Mouse (Mus musculus) left cerebral cortex, adult 8-10 months (tissue): ENCODE data around the gene Acad8. TPM values are rescaled to one million over a fixed set of nuclear protein-coding genes. Genes with fewer than 3 reads are reported as not detected.

Experiments used
- DNase-seq, 2 experiments: peaks; one replicate each; pipeline ENCODE4 v3.0.0; 2022; ENCODE audit warnings: low spot score in 2 of 2
- total RNA-seq, 4 experiments: library from RNA; stranded (reverse); gene quantifications; 2 replicates each; pipeline ENCODE4 v1.2.4; 2022

The Acad8 gene
- total RNA-seq = 10 to 100 TPM; 27.7 to 39.5 (median 38.0) TPM

DNA sequence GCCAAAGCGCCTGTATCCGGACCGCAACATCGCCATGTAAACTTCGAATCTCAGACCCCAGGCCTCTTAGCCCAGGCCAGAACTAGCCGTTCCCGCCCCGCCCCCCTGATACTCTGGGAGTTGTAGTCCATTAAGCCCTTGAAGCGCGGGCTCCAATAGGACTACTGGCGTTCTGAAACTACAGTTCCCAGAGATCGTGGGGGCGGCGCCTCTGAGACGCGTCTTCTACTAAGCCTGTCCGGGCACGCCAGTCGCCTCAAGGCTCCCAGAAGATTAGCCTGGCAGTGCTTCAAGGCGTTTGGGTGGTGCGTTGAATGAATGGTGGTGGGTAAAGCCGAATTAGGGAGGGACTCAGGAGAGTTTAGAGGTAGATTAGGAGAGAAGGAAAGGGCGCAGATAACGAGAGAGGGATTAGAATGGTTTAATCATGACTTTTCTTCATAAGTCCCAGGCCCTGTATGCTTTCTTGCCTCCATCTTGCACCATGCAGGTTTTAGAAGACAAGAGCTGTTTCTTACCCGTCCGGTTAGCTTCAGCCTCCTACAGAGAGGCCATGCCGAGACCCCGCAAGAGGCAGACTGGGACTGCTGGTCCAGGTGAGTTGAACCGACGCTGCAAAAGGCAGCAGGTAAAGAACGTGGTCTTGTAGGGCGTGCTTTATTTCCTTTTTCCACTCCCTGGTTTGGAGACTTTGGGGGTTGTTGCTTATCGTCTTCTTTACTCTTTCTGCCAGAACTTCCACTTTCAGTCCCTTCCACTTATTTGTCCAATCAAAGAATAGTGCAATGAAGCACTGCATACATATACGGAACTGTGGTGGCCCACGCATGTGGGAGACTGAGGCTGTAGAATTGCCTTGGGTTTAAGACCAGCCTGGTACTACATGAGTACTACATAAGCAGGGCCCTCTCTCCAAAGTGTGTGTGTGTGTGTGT is at the start of gene Acad8, which contains the start of gene Thyn1:
Gene Acad8 (minus strand): TSS at position 106 of the 935 bp plus-strand sequence.
Gene Thyn1 (plus strand): TSS at position 250 of the 935 bp plus-strand sequence.
- peak; percentile 84 to 96 for DNase-seq

- no peak for DNase-seq
Observed at GRCm38 (mm10) chr9:27043892-27044291, 44.5 kb upstream of the Acad8 start.

DNA sequence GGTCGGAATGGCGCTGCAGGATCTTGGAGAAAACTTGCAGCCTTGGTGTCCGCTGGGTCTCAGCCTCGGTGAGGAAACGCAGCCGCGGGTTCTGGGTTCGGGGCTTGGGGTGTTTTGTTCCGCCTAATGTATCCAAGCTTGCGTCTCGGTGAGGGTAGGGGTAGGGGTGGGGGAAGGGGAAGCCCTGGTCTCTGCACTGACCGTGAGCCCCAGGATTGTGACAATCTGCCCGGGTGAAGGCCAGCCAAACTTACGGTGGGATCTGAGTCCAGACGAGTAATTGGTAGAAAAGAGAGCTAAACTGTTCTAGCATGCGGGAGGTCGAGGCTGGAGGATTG is 31.4 kb upstream of the Acad8 start:
- no peak for DNase-seq

DNA sequence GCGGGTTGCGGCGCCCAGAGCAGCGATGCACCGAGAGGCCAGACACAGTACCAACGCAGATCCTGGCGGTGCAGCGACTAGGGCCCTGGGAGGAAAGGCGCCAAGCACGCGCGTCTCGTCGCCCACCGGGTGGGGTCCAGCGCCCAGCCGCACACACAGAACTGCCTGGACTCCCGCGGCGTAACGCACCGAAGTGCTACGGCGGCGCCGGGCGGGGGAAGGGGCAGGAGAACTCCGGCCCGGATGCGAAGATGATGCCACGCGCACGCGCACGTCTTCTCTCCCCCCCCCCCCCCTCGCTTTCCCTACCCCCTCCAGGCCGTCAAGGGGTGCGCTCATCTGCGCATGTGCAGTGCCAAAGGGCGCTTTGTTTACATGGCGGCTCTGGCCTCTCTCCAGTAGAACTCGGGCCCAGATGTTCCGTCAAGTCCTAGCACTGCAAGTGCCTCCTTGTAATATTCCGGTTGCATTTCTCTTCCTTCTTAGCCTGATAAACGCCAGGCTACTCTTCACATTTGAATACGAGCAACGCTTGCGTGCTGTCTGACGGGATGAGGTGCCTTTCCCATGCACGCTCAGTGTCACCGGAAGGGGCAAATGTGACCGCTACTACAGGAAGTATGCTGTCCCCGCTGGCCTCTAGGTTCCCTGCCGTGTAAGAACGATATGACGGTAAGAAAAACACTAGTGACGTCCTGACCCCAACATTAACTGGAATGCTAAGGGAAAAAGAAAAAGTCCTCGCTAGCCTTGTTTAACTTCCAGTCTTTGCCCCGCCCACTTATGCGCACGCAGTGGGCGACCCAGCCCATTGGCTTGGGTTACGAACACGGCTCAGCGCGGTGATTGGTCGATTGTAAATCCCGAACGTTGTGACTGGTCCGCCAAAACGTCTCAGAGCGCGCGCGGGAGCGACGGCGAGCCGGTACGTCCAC is 30.7 kb upstream of the Acad8 start, which contains the start of the genes Vps26b and Ncapd3:
Gene Vps26b (minus strand): TSS at position 238 of the 935 bp plus-strand sequence.
Gene Ncapd3 (plus strand): TSS at position 348 of the 935 bp plus-strand sequence.
- DNase-seq = peak; percentile 95 to 97

DNA sequence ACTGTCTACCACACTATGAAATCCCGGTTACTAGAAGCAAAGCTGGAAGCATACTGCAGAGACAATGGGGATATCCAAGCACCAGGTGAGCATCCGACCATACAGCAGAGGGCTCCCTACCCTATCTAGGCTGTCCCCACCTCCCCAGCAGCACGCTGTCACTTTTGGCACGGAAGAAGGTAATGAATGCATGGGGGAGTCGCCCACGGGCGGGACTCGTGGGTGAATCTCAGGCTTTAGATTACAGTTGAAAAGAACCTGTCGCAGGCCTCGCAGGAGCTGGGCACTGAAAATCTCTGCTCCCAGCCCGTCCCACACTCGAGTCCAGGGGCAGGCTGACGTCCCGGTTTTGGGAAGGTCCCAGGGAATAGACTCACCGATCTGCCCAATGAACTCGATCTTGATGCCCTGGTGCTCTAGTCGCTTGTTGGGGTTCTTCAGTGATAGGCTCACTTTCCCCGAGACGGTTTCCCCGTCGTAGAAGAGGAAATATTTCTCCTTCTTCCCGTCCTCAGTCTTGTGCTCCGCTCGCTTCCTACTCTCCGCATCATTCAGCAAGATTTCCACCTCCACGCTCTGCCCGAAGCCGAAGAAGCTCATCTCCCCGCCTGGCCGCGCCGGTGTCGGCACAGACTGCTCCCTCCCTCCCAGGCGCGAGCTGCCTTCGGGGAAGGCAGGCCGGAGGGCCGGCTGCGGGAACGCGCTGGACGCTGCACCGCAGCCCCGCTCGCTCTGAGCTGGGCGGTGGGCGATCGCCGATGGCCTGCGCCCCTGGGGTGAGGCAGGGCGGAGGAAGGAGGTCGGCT is 29.9 kb upstream of the Acad8 start:
- DNase-seq = peak; percentile 40 to 74

- no peak for DNase-seq
Observed at GRCm38 (mm10) chr9:27026708-27027107, 27.3 kb upstream of the Acad8 start.

DNA sequence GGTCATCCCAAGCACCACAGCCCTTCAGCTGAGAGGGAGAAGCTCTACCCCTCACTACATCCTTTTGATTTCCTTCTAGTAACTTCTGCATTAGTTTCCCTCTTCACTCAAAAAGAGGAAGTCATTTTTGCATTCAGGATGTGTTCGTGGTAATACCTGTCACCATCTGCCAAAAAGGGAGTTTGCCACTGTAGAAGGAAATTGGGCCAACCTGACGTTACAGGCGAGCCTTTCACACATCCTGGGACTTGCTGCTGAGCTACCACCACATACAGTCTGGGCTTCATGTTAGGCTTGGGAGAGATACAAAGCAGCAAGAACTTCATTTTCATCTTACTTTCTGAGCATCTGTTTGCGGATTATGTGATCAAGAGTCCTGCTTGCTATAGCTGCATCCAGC is 24.3 kb upstream of the Acad8 start:
- DNase-seq = no peak

GRCm38 (mm10) chr9:27018961-27019360 is 19.6 kb upstream of the Acad8 start:
- no peak for DNase-seq

DNA sequence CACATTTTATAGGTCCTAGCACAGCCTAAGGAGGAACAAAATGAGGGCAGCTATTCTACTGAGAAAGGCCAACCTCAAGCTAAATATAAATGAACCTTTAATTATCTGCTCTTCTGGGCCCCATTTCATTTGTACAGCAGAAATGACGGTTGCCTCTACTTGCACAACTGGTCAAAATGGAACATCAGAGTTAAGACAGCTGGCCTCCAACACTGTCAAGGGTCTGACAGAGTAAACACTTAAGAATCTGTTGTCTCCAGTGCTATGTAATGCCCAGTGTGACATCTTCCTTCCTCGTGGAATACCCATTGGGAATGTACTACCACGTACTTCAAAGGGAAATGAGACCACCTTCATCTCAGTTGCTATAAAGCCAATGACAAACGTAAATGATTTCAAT is 12.2 kb upstream of the Acad8 start:
- DNase-seq = no peak

GRCm38 (mm10) chr9:27009231-27009630 is 9.9 kb upstream of the Acad8 start:
- DNase-seq = no peak

DNA sequence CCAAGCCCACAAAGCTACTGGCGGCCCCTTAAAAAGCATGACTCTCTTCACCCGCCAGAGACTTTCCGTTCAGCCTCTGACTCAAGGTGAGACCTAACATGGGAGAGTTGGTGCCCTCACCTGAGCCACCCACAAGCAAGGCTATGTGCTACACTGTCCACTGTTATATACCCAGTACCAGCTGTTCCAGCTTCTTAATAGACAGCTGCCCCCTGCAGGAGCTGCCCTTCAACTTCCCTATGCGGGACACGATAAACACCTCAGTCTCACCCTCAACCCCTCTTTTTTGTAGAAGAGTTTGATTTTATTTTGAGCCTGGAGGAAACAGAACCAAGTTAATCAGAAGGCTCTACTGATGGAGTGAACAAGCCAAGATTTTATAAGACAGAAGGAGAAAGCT is 7.5 kb upstream of the Acad8 start:
- DNase-seq = no peak

GRCm38 (mm10) chr9:27005933-27006332 is 6.6 kb upstream of the Acad8 start:
- no peak for DNase-seq

DNA sequence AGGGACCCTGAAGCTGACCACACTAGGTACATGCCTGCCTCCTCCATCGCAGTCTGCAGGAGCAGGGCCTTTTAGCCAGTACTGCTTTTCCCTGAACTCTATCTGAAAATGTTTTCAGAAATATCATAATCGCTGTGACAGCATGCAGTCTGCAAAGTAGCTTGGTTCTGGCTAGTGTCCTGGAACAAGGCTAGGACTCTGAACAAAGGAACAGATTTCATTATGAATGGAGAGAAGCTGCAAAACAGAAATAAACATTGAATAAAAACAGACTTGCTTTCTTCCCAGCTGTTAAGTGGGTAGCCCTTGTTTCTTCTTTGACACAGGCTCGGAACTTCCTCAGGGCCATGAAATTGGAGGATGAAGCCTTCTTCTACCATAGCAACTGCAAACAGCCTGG is 5.9 kb upstream of the Acad8 start:
- DNase-seq = no peak

DNA sequence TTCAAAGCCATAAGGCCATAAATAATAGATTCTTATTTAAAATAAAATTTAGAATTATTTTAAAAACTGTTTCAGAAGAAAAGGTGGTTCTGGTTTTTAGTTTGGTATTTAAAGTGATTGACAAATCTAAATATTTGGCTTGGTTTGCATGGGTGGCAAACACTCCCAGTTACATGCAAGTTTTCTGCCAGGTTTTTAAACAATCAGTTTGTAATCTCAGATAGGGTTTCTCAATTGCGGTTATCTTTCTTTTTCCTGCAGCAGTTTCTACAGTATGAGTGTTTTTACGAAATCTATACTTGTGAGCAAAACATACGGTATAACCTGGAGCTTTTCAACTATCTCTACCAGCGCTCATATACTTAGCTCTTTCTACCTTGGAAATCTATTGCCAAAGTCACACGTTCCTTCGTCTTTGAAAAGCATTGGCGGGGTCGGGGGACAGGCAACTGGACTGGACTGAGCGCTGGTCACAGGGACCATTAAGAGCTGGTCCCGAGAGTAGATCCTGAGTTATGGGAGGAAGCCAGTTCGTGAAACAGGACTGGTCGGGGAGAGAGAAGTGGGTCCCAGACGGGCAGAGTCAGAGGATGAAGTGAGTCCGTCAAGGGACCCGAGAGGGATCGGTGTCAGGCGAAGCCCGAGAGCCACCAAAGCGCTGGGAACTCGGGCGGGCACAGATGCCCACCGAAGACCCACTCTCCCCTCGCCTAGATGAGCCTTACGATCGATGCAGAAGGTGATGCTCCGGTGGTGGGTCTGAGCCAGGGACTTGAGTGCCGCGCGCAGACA is 501 bp downstream of the Acad8 start:
- no peak for DNase-seq

DNA sequence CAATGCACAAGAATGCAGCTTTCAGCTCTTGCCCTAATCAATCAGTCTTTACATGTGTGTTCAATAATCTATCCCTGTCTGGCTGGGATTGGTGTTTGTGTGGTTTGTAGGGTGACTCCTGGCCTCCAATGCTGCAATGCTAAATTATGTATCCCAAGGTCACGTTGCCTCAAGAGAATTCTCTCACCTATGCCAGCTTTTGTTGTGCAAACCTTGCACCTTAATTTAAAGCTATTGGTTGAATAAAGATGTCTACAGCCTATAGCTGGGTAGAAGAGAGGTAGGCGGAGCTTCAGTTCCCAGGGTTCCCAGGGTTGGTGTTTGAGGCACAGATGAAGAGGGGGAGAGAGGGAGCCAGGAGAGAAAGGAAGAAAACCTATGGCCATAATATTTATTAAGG is 1.9 kb downstream of the Acad8 start:
- no peak for DNase-seq

DNA sequence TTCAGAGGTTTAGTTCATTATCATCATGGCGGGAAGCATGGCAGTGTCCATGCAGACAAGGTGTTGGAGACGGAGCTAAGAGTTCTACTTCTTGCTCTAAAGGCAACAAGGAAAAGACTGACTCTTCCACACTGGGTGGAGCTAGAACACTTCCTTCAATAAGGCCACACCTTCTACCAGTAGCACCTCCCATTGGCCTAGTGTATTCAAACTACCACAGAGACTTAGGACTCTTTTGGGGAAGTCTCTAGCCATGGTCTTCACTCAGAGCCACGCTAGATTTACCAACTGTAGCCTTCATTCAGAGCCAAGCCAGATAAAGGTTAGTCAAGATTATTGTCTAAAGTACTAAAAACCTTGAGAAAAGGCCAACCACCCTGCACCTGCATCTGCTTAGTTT is 2.3 kb downstream of the Acad8 start:
- no peak for DNase-seq

DNA sequence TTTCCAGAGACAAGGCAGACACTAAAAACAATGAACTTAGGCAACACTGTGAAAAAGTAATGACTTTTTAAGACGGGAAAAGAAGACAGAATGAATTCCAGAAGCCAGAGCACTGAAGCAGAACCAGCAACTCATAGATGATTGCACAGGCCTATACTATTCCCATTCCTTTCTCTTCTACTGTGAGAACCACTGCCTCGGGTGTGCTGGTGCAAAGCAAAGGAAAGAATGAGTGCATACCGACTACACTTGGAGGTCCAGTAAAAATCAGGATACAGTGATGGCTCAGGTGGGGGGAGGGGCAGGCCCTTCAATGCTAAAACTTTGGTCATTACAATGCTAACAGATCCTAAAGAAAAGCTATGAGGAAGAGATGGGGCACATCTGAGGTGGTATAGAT is 5.5 kb downstream of the Acad8 start:
- DNase-seq = no peak

- no peak for DNase-seq
Observed at GRCm38 (mm10) chr9:26993118-26993517, 6.2 kb downstream of the Acad8 start.

DNA sequence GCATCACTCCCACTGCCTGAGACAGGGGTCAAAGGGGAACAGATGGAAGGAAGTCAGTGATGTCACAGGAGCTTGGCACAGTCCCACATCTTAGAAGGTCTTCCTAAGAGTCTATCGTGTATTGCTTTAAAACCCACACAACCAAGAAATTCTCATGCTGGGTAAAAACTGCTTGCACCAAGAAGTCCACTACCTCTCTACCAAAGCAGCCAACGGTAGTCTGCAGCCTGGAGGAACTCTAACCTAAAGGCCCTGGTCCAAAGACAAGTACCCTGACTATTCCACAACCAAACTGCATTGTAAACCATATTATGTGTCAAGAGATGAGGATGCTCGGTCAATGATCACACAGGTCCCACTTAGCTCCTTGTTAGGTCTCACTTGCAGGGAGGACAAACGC is 9.2 kb downstream of the Acad8 start:
- no peak for DNase-seq

DNA sequence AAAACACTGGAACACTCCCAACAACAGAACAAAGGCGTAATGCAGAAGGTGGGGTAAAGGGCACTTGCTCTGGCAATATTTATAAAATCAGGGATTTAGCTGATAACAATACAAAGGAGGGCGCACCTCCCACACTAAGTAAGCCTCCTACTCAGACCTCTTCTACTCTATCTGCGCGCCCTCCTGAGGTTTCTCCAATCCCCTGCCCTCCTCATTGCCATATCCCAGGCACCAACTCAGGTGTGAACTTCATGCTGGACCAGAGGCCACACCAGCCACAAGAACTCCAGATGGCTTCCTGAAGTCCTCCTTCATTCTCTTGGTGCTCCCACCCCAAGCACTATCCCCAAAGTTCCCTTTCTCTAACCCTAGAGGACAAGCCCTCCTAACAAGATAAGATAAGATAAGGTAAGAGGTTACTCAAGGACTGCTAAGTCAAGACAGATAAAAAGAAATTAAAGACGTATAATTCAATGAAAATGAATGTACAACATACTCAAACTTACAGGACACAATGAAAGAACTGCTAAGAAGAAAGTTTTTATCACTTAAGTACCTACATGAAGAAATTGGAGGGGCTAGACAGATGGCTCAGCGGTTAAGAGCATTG is 13.6 kb downstream of the Acad8 start:
- no peak for DNase-seq
